Mouse (Mus musculus) left cerebral cortex, postnatal 10 days (tissue): Measurements from ENCODE around the gene Gm43552. TPM values are rescaled to one million over a fixed set of nuclear protein-coding genes. Genes with fewer than 3 reads are reported as not detected.

ENCODE experiments used
- DNase-seq, 2 experiments: peaks; one replicate each; pipeline ENCODE4 v3.0.0; 2021 to 2022; ENCODE audit warnings: low spot score in 2 of 2, mixed read lengths in 1 of 2; ENCODE audit errors: extremely low spot score in 1 of 2
- intact Hi-C: fragments of 180-260 bp; cut with DNase I; formaldehyde crosslinking; loops from one replicate; pipeline ENCODE4 v1.15.1; 2025
- total RNA-seq, 2 experiments: library from RNA; stranded (reverse); gene quantifications; 2 replicates each; pipeline ENCODE4 v1.2.3; 2021

Gm43552 gene
- total RNA-seq, 2 experiments from 2014 or later = not detected

GRCm38 (mm10) chr5:65407989-65408388 is 84.6 kb downstream of the Gm43552 start:
- intact Hi-C loops = loop anchor here (10.0 kb wide), 1 partner anchor 287 kb away; the partner anchor contains the start of gene Pds5a
- no peak for DNase-seq

GRCm38 (mm10) chr5:65401251-65401994 is 91.2 kb downstream of the Gm43552 start:
- DNase-seq = peak; percentile 79 to 82
- intact Hi-C loops = loop anchor here (10.0 kb wide), 1 partner anchor 293 kb away; the partner anchor contains the start of gene Pds5a

GRCm38 (mm10) chr5:65394425-65394824 is 98.2 kb downstream of the Gm43552 start:
- intact Hi-C loops = loop anchor here (10.0 kb wide), 1 partner anchor 390 kb away; no protein-coding TSS in a partner anchor
- no peak for DNase-seq

GRCm38 (mm10) chr5:65391753-65392152 is 100.9 kb downstream of the Gm43552 start:
- intact Hi-C loops = loop anchor here (2.0 to 10.0 kb wide), 2 partner anchors 57 to 387 kb away; partner anchors contain the start of gene Rfc1
- DNase-seq = no peak

GRCm38 (mm10) chr5:65390648-65391644 is 101.7 kb downstream of the Gm43552 start, which contains the start of the genes Rpl9 and Lias:
Gene Rpl9, minus strand, starts transcription at chr5:65391444.
Gene Lias, plus strand, starts transcription at chr5:65391497.
- DNase-seq = peak; percentile 99

GRCm38 (mm10) chr5:65387008-65387867 is 105.4 kb downstream of the Gm43552 start:
- intact Hi-C loops = no loop called here

More at GRCm38 (mm10) chr5:65390648-65391644, 101.7 kb downstream of the Gm43552 start, which contains the start of the genes Rpl9 and Lias:
- intact Hi-C loops = loop anchor here (2.0 to 10.0 kb wide), 2 partner anchors 56 to 386 kb away; partner anchors contain the start of gene Rfc1

GRCm38 (mm10) chr5:65385704-65386103 is 106.9 kb downstream of the Gm43552 start:
- intact Hi-C loops = no loop called here

More at GRCm38 (mm10) chr5:65387008-65387867, 105.4 kb downstream of the Gm43552 start:
- no peak for DNase-seq

More at GRCm38 (mm10) chr5:65385704-65386103, 106.9 kb downstream of the Gm43552 start:
- no peak for DNase-seq

Other genes with a start within 250 kb of the Gm43552 start
- gene Rfc1, start 157.2 kb downstream of the Gm43552 start, total RNA-seq = 10 to 100 TPM; 20.7 to 22.4 TPM
- gene Klb, start 144.5 kb downstream of the Gm43552 start, total RNA-seq = under 1 TPM; 0.36 to 0.39 TPM
- gene Rpl9, start 101.4 kb downstream of the Gm43552 start, total RNA-seq = 100 to 1,000 TPM; 665 to 666 TPM
- 10 to 100 TPM; 36.4 to 37.3 TPM for gene Lias, start 101.3 kb downstream of the Gm43552 start, total RNA-seq
- gene Ugdh, start 56.9 kb downstream of the Gm43552 start, total RNA-seq = 10 to 100 TPM; 29.3 to 30.1 TPM
- 100 to 1,000 TPM; 127 to 143 TPM for gene Smim14, start 44.4 kb upstream of the Gm43552 start, total RNA-seq
- 100 to 1,000 TPM; 134 to 138 TPM for gene Ube2k, start 44.4 kb upstream of the Gm43552 start, total RNA-seq
- gene Pds5a, start 205.4 kb upstream of the Gm43552 start, total RNA-seq = 10 to 100 TPM; 67.3 to 69.9 TPM